Mouse (Mus musculus): ENCODE results near the gene Kcnk10.

GRCm38 (mm10) chr12:98619496-98619895, 41.4 kb upstream of the Kcnk10 start:
- no peak for TF ChIP-seq CTCF (IDR thresholded peaks at IDR 0.05; ENCODE audit: low read depth, low read length)
- no peak for TF ChIP-seq TAL1 (conservative IDR thresholded peaks at IDR 0.05; ENCODE audit: low read depth, low read length)

Data from G1E (cell line).